Mouse (Mus musculus): Measurements from ENCODE around the gene Cct8l1. TPM values are rescaled to one million over a fixed set of nuclear protein-coding genes. Genes with fewer than 3 reads are reported as not detected.

Cct8l1 gene
- polyA plus RNA-seq, 1 experiment: 108 TPM

GRCm38 (mm10) chr5:25517550-25517949 is 1.7 kb downstream of the Cct8l1 start:
- H3K27me3 ChIP-seq (ENCODE audit: control insufficient read depth, insufficient read depth, low read length): no peaks in the 10 kb centered on the region
- no peaks in the 10 kb centered on the region; the same call in 1 of the 2 replicates for H3K4me1 ChIP-seq (ENCODE audit: control insufficient read depth, insufficient read depth, low read length)
- H3K4me3 ChIP-seq (ENCODE audit: control insufficient read depth, low read depth, low read length): peak overlapping the region; percentile 18
- no peak overlapping the region for H3K27ac ChIP-seq (ENCODE audit: control insufficient read depth, insufficient read depth, low read depth, low read length)
- no peaks in the 10 kb centered on the region for H3K36me3 ChIP-seq (ENCODE audit: control insufficient read depth, insufficient read depth, low read length)
- no peak for TF ChIP-seq CTCF (IDR thresholded peaks at IDR 0.05; ENCODE audit: control insufficient read depth, insufficient read depth, insufficient replicate concordance, low read depth, low read length)
- no peak for TF ChIP-seq POLR2A (IDR thresholded peaks at IDR 0.05; ENCODE audit: control insufficient read depth, low read depth, low read length)

GRCm38 (mm10) chr5:25519820-25520219 is 4.0 kb downstream of the Cct8l1 start:
- no peak overlapping the region for H3K4me3 ChIP-seq (ENCODE audit: control insufficient read depth, low read depth, low read length)
- no peak for TF ChIP-seq CTCF (IDR thresholded peaks at IDR 0.05; ENCODE audit: control insufficient read depth, insufficient read depth, insufficient replicate concordance, low read depth, low read length)

DNA sequence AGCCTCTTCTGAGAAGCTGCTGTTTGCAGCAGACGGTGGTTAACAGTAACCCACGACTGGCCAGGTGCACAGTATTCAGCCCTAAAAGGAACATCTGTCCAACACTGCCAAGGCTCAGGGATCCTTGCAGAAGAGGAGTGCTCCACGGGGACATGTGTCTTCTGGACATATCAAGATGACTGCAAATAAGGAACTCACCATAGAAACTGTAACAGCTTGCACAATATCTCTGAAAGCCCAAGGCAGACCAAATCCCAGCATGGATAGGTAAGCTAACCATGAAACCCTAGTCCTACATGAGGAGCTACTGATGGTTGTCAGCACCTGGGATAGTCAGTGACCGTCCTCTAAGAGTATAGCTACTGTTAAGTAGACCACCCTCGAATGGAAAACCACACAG is 5.6 kb downstream of the Cct8l1 start:
- no peaks in the 10 kb centered on the region for H3K36me3 ChIP-seq (ENCODE audit: control insufficient read depth, insufficient read depth, low read length)
- H3K4me3 ChIP-seq (ENCODE audit: control insufficient read depth, low read depth, low read length): no peak overlapping the region
- no peaks in the 10 kb centered on the region for H3K27me3 ChIP-seq (ENCODE audit: control insufficient read depth, insufficient read depth, low read length)
- H3K27ac ChIP-seq (ENCODE audit: control insufficient read depth, insufficient read depth, low read depth, low read length): no peak overlapping the region
- TF ChIP-seq CTCF (IDR thresholded peaks at IDR 0.05; ENCODE audit: control insufficient read depth, insufficient read depth, insufficient replicate concordance, low read depth, low read length) (no peak), POLR2A (IDR thresholded peaks at IDR 0.05; ENCODE audit: control insufficient read depth, low read depth, low read length) (no peak)
- no peaks in the 10 kb centered on the region for H3K4me1 ChIP-seq (ENCODE audit: control insufficient read depth, insufficient read depth, low read length)

More at GRCm38 (mm10) chr5:25519820-25520219, 4.0 kb downstream of the Cct8l1 start:
- Histone ChIP-seq H3K27ac (ENCODE audit: control insufficient read depth, insufficient read depth, low read depth, low read length) (no peak overlapping the region), H3K36me3 (ENCODE audit: control insufficient read depth, insufficient read depth, low read length) (no peaks in the 10 kb centered on the region), H3K27me3 (ENCODE audit: control insufficient read depth, insufficient read depth, low read length) (no peaks in the 10 kb centered on the region), H3K4me1 (ENCODE audit: control insufficient read depth, insufficient read depth, low read length) (no peaks in the 10 kb centered on the region; the same call in 1 of the 2 replicates)

GRCm38 (mm10) chr5:25526116-25526515 is 10.2 kb downstream of the Cct8l1 start:
- Histone ChIP-seq H3K36me3 (ENCODE audit: control insufficient read depth, insufficient read depth, low read length) (no peaks in the 10 kb centered on the region), H3K4me3 (ENCODE audit: control insufficient read depth, low read depth, low read length) (no peak overlapping the region), H3K4me1 (ENCODE audit: control insufficient read depth, insufficient read depth, low read length) (peaks cover 8% of the 10 kb centered on the region), H3K27ac (ENCODE audit: control insufficient read depth, insufficient read depth, low read depth, low read length) (no peak overlapping the region), H3K27me3 (ENCODE audit: control insufficient read depth, insufficient read depth, low read length) (no peaks in the 10 kb centered on the region)
- TF ChIP-seq CTCF (IDR thresholded peaks at IDR 0.05; ENCODE audit: control insufficient read depth, insufficient read depth, insufficient replicate concordance, low read depth, low read length) (no peak), POLR2A (IDR thresholded peaks at IDR 0.05; ENCODE audit: control insufficient read depth, low read depth, low read length) (no peak)

DNA sequence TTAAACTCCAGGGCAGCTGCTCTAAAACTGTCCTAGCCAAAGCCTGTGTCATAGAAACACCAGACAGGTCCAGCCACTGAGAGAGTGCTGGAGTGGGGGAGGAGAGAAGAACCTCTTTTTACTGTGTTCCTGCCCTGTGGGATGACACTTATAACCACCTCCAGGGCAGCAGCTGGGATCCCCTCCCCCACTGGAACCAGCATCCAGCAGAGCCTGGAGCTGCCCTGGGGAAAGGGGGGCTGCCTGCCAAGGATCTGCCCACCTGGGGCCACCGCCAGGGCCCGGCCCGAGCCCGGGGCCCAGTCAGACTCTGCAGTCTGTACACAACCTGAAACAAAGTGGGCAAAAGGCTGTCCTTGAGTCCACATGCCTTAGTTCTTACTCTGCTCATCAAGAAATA is 11.1 kb downstream of the Cct8l1 start:
- no peaks in the 10 kb centered on the region for H3K36me3 ChIP-seq (ENCODE audit: control insufficient read depth, insufficient read depth, low read length)
- no peaks in the 10 kb centered on the region for H3K27me3 ChIP-seq (ENCODE audit: control insufficient read depth, insufficient read depth, low read length)
- peaks cover 8% of the 10 kb centered on the region for H3K4me1 ChIP-seq (ENCODE audit: control insufficient read depth, insufficient read depth, low read length)
- no peak for TF ChIP-seq POLR2A (IDR thresholded peaks at IDR 0.05; ENCODE audit: control insufficient read depth, low read depth, low read length)
- TF ChIP-seq CTCF (IDR thresholded peaks at IDR 0.05; ENCODE audit: control insufficient read depth, insufficient read depth, insufficient replicate concordance, low read depth, low read length): no peak
- no peak overlapping the region for H3K4me3 ChIP-seq (ENCODE audit: control insufficient read depth, low read depth, low read length)
- H3K27ac ChIP-seq (ENCODE audit: control insufficient read depth, insufficient read depth, low read depth, low read length): no peak overlapping the region

GRCm38 (mm10) chr5:25527971-25528370 is 12.1 kb downstream of the Cct8l1 start:
- Histone ChIP-seq H3K36me3 (ENCODE audit: control insufficient read depth, insufficient read depth, low read length) (no peaks in the 10 kb centered on the region), H3K4me3 (ENCODE audit: control insufficient read depth, low read depth, low read length) (no peak overlapping the region), H3K27me3 (ENCODE audit: control insufficient read depth, insufficient read depth, low read length) (no peaks in the 10 kb centered on the region), H3K4me1 (ENCODE audit: control insufficient read depth, insufficient read depth, low read length) (peaks cover 14% of the 10 kb centered on the region), H3K27ac (ENCODE audit: control insufficient read depth, insufficient read depth, low read depth, low read length) (peak overlapping the region; percentile 47)
- TF ChIP-seq POLR2A (IDR thresholded peaks at IDR 0.05; ENCODE audit: control insufficient read depth, low read depth, low read length) (no peak), CTCF (IDR thresholded peaks at IDR 0.05; ENCODE audit: control insufficient read depth, insufficient read depth, insufficient replicate concordance, low read depth, low read length) (no peak)

- Histone ChIP-seq H3K27me3 (ENCODE audit: control insufficient read depth, insufficient read depth, low read length) (no peaks in the 10 kb centered on the region), H3K27ac (ENCODE audit: control insufficient read depth, insufficient read depth, low read depth, low read length) (peak overlapping the region; percentile 92), H3K4me3 (ENCODE audit: control insufficient read depth, low read depth, low read length) (peak overlapping the region; percentile 92), H3K36me3 (ENCODE audit: control insufficient read depth, insufficient read depth, low read length) (no peaks in the 10 kb centered on the region), H3K4me1 (ENCODE audit: control insufficient read depth, insufficient read depth, low read length) (peaks cover 14% of the 10 kb centered on the region)
- no peak for TF ChIP-seq CTCF (IDR thresholded peaks at IDR 0.05; ENCODE audit: control insufficient read depth, insufficient read depth, insufficient replicate concordance, low read depth, low read length)
- no peak for TF ChIP-seq POLR2A (IDR thresholded peaks at IDR 0.05; ENCODE audit: control insufficient read depth, low read depth, low read length)
These were observed 13.1 kb downstream of the Cct8l1 start for GRCm38 (mm10) chr5:25528851-25529528.
